ENCODE assay signal across 11 mouse cellular contexts in genomic region chr7:4297189-4297588, GRCm38 (mm10). TPM values are rescaled to one million over a fixed set of nuclear protein-coding genes. Genes with fewer than 3 reads are reported as not detected.
DNase-seq lines count a peak whose midpoint lies in the region; ATAC-seq and TF ChIP-seq lines count a peak whose summit lies in the region.
"Had no signal": no experiment of that assay in that cellular context is flagged by ENCODE, and none has a peak within 500 bp of the region (broad histone marks: within the 10 kb centered on the region; RNA-seq: fewer than 3 reads in every experiment).

No protein-coding gene starts in this region.

- no peaks in the 10 kb centered on the region for H3K9me3 ChIP-seq in forebrain, embryonic 12.5 days
- H3K9me3 ChIP-seq: kidney, embryonic 15.5 days; megakaryocyte, embryonic 14.5 days had no signal

- peak; percentile 20; the same call in 1 of the 2 replicates for TF ChIP-seq CTCF in spleen, adult 2 months (IDR thresholded peaks at IDR 0.05; ENCODE audit: extremely low read depth, insufficient read depth, insufficient read length, insufficient replicate concordance)

- no peak overlapping the region for H3K27ac ChIP-seq in spleen, adult 2 months (ENCODE audit: insufficient read depth, low read length)
- no peak overlapping the region for H3K27ac ChIP-seq in forebrain, embryonic 12.5 days
- H3K27ac ChIP-seq: kidney, embryonic 15.5 days had no signal

- no peaks in the 10 kb centered on the region for H3K36me3 ChIP-seq in spleen, adult 2 months (ENCODE audit: control insufficient read depth, insufficient read depth, low read length)
- H3K36me3 ChIP-seq in forebrain, embryonic 12.5 days (replicated peaks), result no peaks in the 10 kb centered on the region
- H3K36me3 ChIP-seq: kidney, embryonic 15.5 days had no signal

- DNase-seq in gastrocnemius, adult 18-20 months (ENCODE audit: low spot score), result peak; percentile 5
- no peak for DNase-seq in gastrocnemius, postnatal 25 days
- DNase-seq in spleen, adult 2 months (ENCODE audit: low read depth in 1 of 2, low spot score in 2 of 2), result peak in 1 of 2 experiments; percentile 27
- DNase-seq in spleen, postnatal 10 days (ENCODE audit: low spot score in 2 of 2), result no peak
- peak; percentile 5 for DNase-seq in c-Kit-positive CD71-positive TER-119-negative erythroid progenitor cells, embryonic 14.5 days (ENCODE audit: low read depth)
- peak; percentile 53 for DNase-seq in naive thymus-derived CD4-positive, alpha-beta T cell, adult 2 months (ENCODE audit: low read depth)
- DNase-seq in layer of hippocampus, adult 8-10 months (ENCODE audit: low spot score in 2 of 2), result no peak

- WGBS in spleen, adult 2 months, result 23% methylated on average over 1 of the region's 1 CpGs
- 63% methylated on average over 1 of the region's 1 CpGs for WGBS in forebrain, embryonic 12.5 days

- H3K27me3 ChIP-seq in spleen, adult 2 months (ENCODE audit: control insufficient read depth, insufficient read depth, low read length), result no peaks in the 10 kb centered on the region
- H3K27me3 ChIP-seq in forebrain, embryonic 12.5 days, result no peaks in the 10 kb centered on the region
- H3K27me3 ChIP-seq: kidney, embryonic 15.5 days; megakaryocyte, embryonic 14.5 days had no signal

- H3K4me2 ChIP-seq in forebrain, embryonic 12.5 days, result no peak overlapping the region
- H3K4me2 ChIP-seq: kidney, embryonic 15.5 days had no signal

- TF ChIP-seq POLR2A in spleen, adult 2 months (IDR thresholded peaks at IDR 0.05; ENCODE audit: low read depth, low read length), result no peak

- no peaks in the 10 kb centered on the region for H3K4me1 ChIP-seq in spleen, adult 2 months (ENCODE audit: control insufficient read depth, insufficient read depth, insufficient read length)
- H3K4me1 ChIP-seq in forebrain, embryonic 12.5 days, result no peaks in the 10 kb centered on the region
- H3K4me1 ChIP-seq: kidney, embryonic 15.5 days had no signal

- no peak overlapping the region for H3K4me3 ChIP-seq in spleen, adult 2 months (ENCODE audit: extremely low read depth, insufficient read depth, insufficient read length)
- no peak overlapping the region for H3K4me3 ChIP-seq in forebrain, embryonic 12.5 days (replicated peaks)
- H3K4me3 ChIP-seq: erythroblast, embryonic 14.5 days; kidney, embryonic 15.5 days; megakaryocyte, embryonic 14.5 days had no signal

- no peak overlapping the region for H3K9ac ChIP-seq in forebrain, embryonic 12.5 days
- H3K9ac ChIP-seq: kidney, embryonic 15.5 days had no signal

- no peak for ATAC-seq in forebrain, embryonic 12.5 days (ENCODE audit: low FRiP score)

RNA-seq across cellular contexts. Expression of gene Ncr1, which starts 40.3 kb away (rescaled TPM):
- not detected for total RNA-seq in gastrocnemius, adult 18-20 months (2021)
- not detected for total RNA-seq in gastrocnemius, postnatal 25 days (2021)
- 5.0 and 5.7 TPM in 2 replicates for polyA plus RNA-seq in spleen, adult 2 months (2012; rRNA removed)
- not detected for total RNA-seq in layer of hippocampus, adult 8-10 months (2022)
- not detected in 2 replicates for polyA plus RNA-seq in forebrain, embryonic 12.5 days (2016; fragmentation: Nextera tagmentation; extraction: Ambion mirVana)
- polyA plus RNA-seq: erythroblast, embryonic 14.5 days; kidney, embryonic 15.5 days had no signal

RNA-seq across cellular contexts. Expression of gene Lilra5, which starts 59.6 kb away (rescaled TPM):
- total RNA-seq in gastrocnemius, adult 18-20 months (2021), result not detected
- under 1 TPM in 1 of 2 experiments, not detected in 1; 0.13 TPM for total RNA-seq in gastrocnemius, postnatal 25 days (2021)
- polyA plus RNA-seq in spleen, adult 2 months (2012; rRNA removed), result 0.52 and 1.5 TPM in 2 replicates
- total RNA-seq in layer of hippocampus, adult 8-10 months (2022), result under 1 TPM in 1 of 4 experiments, not detected in 3; 0.50 TPM
- not detected in 2 replicates for polyA plus RNA-seq in forebrain, embryonic 12.5 days (2016; fragmentation: Nextera tagmentation; extraction: Ambion mirVana)
- polyA plus RNA-seq: erythroblast, embryonic 14.5 days had no signal

Comparison
In these comparisons a context has a peak if more than half of its experiments do, and no peak if none do; other contexts are left out.
1. DNase-seq: peak in gastrocnemius, adult 18-20 months (single experiment), c-Kit-positive CD71-positive TER-119-negative erythroid progenitor cells, embryonic 14.5 days (single experiment) and naive thymus-derived CD4-positive, alpha-beta T cell, adult 2 months (single experiment); none in gastrocnemius, postnatal 25 days (single experiment), spleen, postnatal 10 days (0 of 2) and layer of hippocampus, adult 8-10 months (0 of 2).